Mouse (Mus musculus): ENCODE data around the gene Irf1. TPM values are rescaled to one million over a fixed set of nuclear protein-coding genes. Genes with fewer than 3 reads are reported as not detected.
"Not testable (repeated sequence)": the region's sequence is repeated elsewhere in the genome, so short reads cannot be mapped to it uniquely, and the experiment has no call there.

Irf1 gene
- polyA plus RNA-seq (2017; shearing (Covaris generic)): 100 to 1,000 TPM; 310 to 397 TPM

GRCm38 (mm10) chr11:53769760-53770124 is at the start of gene Irf1:
Irf1 (plus strand) TSS chr11:53770014.
- peak; percentile 87 for ATAC-seq

GRCm38 (mm10) chr11:53720715-53721114 is 49.1 kb upstream of the Irf1 start, which contains the start of gene Il5:
Il5 (plus strand) TSS chr11:53720794.
- no peak for ATAC-seq

- ATAC-seq: no peak
These were observed 38.4 kb upstream of the Irf1 start for GRCm38 (mm10) chr11:53731457-53731856.

GRCm38 (mm10) chr11:53732244-53732643 is 37.6 kb upstream of the Irf1 start:
- no peak for ATAC-seq

- ATAC-seq: no peak
These were observed 36.0 kb upstream of the Irf1 start for GRCm38 (mm10) chr11:53733824-53734223.

GRCm38 (mm10) chr11:53734431-53734830 is 35.4 kb upstream of the Irf1 start:
- ATAC-seq: no peak

- ATAC-seq: no peak
These were observed 34.7 kb upstream of the Irf1 start for GRCm38 (mm10) chr11:53734970-53735681.

GRCm38 (mm10) chr11:53735682-53736245 is 34.0 kb upstream of the Irf1 start:
- peak; percentile 81 for ATAC-seq

- peak; percentile 61 for ATAC-seq
These were observed 32.8 kb upstream of the Irf1 start for GRCm38 (mm10) chr11:53736771-53737572.

- peak; percentile 73 for ATAC-seq
These were observed 32.3 kb upstream of the Irf1 start for GRCm38 (mm10) chr11:53737573-53737946.

- no peak for ATAC-seq
These were observed 27.5 kb upstream of the Irf1 start for GRCm38 (mm10) chr11:53742353-53742752.

GRCm38 (mm10) chr11:53745260-53745659 is 24.6 kb upstream of the Irf1 start:
- no peak for ATAC-seq

GRCm38 (mm10) chr11:53747985-53748384 is 21.8 kb upstream of the Irf1 start:
- no peak for ATAC-seq

GRCm38 (mm10) chr11:53748614-53749013 is 21.2 kb upstream of the Irf1 start:
- no peak for ATAC-seq

GRCm38 (mm10) chr11:53749306-53749705 is 20.5 kb upstream of the Irf1 start:
- no peak for ATAC-seq

- no peak for ATAC-seq
These were observed 20.0 kb upstream of the Irf1 start for GRCm38 (mm10) chr11:53749716-53750352.

- no peak for ATAC-seq
These were observed 14.7 kb upstream of the Irf1 start for GRCm38 (mm10) chr11:53755011-53755595.

GRCm38 (mm10) chr11:53757612-53758011 is 12.2 kb upstream of the Irf1 start:
- no peak for ATAC-seq

GRCm38 (mm10) chr11:53758033-53758432 is 11.8 kb upstream of the Irf1 start:
- not testable (repeated sequence) for ATAC-seq

- no peak for ATAC-seq
These were observed 10.9 kb upstream of the Irf1 start for GRCm38 (mm10) chr11:53758791-53759351.

- ATAC-seq: no peak
These were observed 10.0 kb upstream of the Irf1 start for GRCm38 (mm10) chr11:53759545-53760406.
